Mouse (Mus musculus) limb, embryonic 13.5 days (tissue): ENCODE measurements at regions not wholly inside any gene's neighbourhood (a gene's known extent, or its start where the extent isn't known, plus 50 kb on each side); places are given as distances from the start of the nearest gene placed in this dataset.

Experiments
- ATAC-seq: fragments of 200-750 bp; cut with Nextera tagmentation; 2 replicates; pipeline ENCODE4 v1.8.0; 2017; ENCODE audit warnings: low read depth, moderate number of reproducible peaks, moderate TSS enrichment; ENCODE audit not compliant: low FRiP score
- H3K27ac ChIP-seq: fragments of 300-500 bp; sonication (generic); 2 replicates; pipeline ENCODE4 v1.5.1; 2015; ENCODE audit warnings: inconsistent platforms, mild to moderate bottlenecking, moderate library complexity
- H3K27me3 ChIP-seq: fragments of 300-500 bp; sonication (generic); 2 replicates; pipeline ENCODE4 v1.6.1; 2015; ENCODE audit warnings: mild to moderate bottlenecking, inconsistent platforms
- H3K36me3 ChIP-seq: fragments of 300-500 bp; sonication (generic); 2 replicates; pipeline ENCODE4 v1.6.1; 2015; ENCODE audit warnings: inconsistent platforms, mild to moderate bottlenecking, moderate library complexity
- H3K4me1 ChIP-seq: fragments of 300-500 bp; sonication (generic); 2 replicates; pipeline ENCODE4 v1.6.1; 2015; ENCODE audit warnings: inconsistent platforms
- H3K4me2 ChIP-seq: fragments of 300-500 bp; sonication (generic); replicated peaks from 2 replicates; pipeline ENCODE4 v1.6.1; 2015; ENCODE audit warnings: inconsistent platforms, mild to moderate bottlenecking, moderate library complexity
- H3K4me3 ChIP-seq: fragments of 300-500 bp; sonication (generic); 2 replicates; pipeline ENCODE4 v1.5.1; 2015; ENCODE audit warnings: moderate library complexity, mild to moderate bottlenecking, inconsistent platforms
- H3K9ac ChIP-seq: fragments of 300-500 bp; sonication (generic); 2 replicates; pipeline ENCODE4 v1.6.1; 2015; ENCODE audit warnings: mild to moderate bottlenecking, inconsistent platforms
- H3K9me3 ChIP-seq: fragments of 300-500 bp; sonication (generic); 2 replicates; pipeline ENCODE4 v1.6.1; 2016; ENCODE audit warnings: inconsistent platforms
- WGBS: fragments of 180-500 bp; shearing (Covaris S2); methylation state at CpG from one replicate; pipeline ENCODE4 v1.1.7; 2015; 5-methylcytosine and 5-hydroxymethylcytosine counted together

- H3K9me3 ChIP-seq: no peaks in the 10 kb centered on the region
- no peak overlapping the region for H3K27ac ChIP-seq
- WGBS: 89% methylated on average over 4 of the region's 4 CpGs
- H3K4me2 ChIP-seq: no peak overlapping the region
- no peak for ATAC-seq
- H3K4me1 ChIP-seq: no peaks in the 10 kb centered on the region
- no peak overlapping the region for H3K9ac ChIP-seq
- no peaks in the 10 kb centered on the region for H3K27me3 ChIP-seq
- H3K4me3 ChIP-seq: no peak overlapping the region
- H3K36me3 ChIP-seq: no peaks in the 10 kb centered on the region
These were observed 889.1 kb downstream of the 5730522E02Rik start for GRCm38 (mm10) chr11:25321494-25321893.

GRCm38 (mm10) chr11:25314645-25315044, 895.9 kb downstream of the 5730522E02Rik start:
- Histone ChIP-seq H3K36me3 (no peaks in the 10 kb centered on the region), H3K9ac (no peak overlapping the region), H3K4me2 (peak overlapping the region; percentile 41; the same call in 1 of the 2 replicates), H3K9me3 (no peaks in the 10 kb centered on the region), H3K4me3 (no peak overlapping the region), H3K27me3 (no peaks in the 10 kb centered on the region), H3K27ac (no peak overlapping the region), H3K4me1 (peaks cover 11% of the 10 kb centered on the region)
- WGBS: 52% methylated on average over 10 of the region's 10 CpGs
- ATAC-seq: no peak

- Histone ChIP-seq H3K27ac (no peak overlapping the region), H3K36me3 (no peaks in the 10 kb centered on the region), H3K4me2 (peak overlapping the region; percentile 41), H3K9me3 (no peaks in the 10 kb centered on the region), H3K27me3 (no peaks in the 10 kb centered on the region), H3K4me3 (no peak overlapping the region), H3K9ac (peak overlapping the region; percentile 31; the same call in 1 of the 2 replicates), H3K4me1 (peaks cover 11% of the 10 kb centered on the region)
- ATAC-seq: no peak
- WGBS: 23% methylated on average over 8 of the region's 8 CpGs
These were observed 896.7 kb downstream of the 5730522E02Rik start for GRCm38 (mm10) chr11:25313879-25314278.

- no peaks in the 10 kb centered on the region for H3K36me3 ChIP-seq
- H3K27ac ChIP-seq: no peak overlapping the region
- H3K4me2 ChIP-seq: no peak overlapping the region
- H3K27me3 ChIP-seq: no peaks in the 10 kb centered on the region
- ATAC-seq: no peak
- no peaks in the 10 kb centered on the region for H3K9me3 ChIP-seq
- H3K4me1 ChIP-seq: peaks cover 11% of the 10 kb centered on the region
- 60% methylated on average over 4 of the region's 4 CpGs for WGBS
- H3K4me3 ChIP-seq: no peak overlapping the region
- H3K9ac ChIP-seq: no peak overlapping the region
These were observed 897.3 kb downstream of the 5730522E02Rik start for GRCm38 (mm10) chr11:25313308-25313707.

GRCm38 (mm10) chr11:25310754-25311153, 899.8 kb downstream of the 5730522E02Rik start:
- no peaks in the 10 kb centered on the region for H3K27me3 ChIP-seq
- 46% methylated on average over 3 of the region's 3 CpGs for WGBS
- ATAC-seq: no peak

GRCm38 (mm10) chr11:25301130-25301529, 909.4 kb downstream of the 5730522E02Rik start:
- Histone ChIP-seq H3K4me3 (no peak overlapping the region), H3K27ac (no peak overlapping the region), H3K27me3 (no peaks in the 10 kb centered on the region), H3K4me2 (no peak overlapping the region), H3K36me3 (no peaks in the 10 kb centered on the region), H3K9me3 (no peaks in the 10 kb centered on the region), H3K4me1 (no peaks in the 10 kb centered on the region), H3K9ac (no peak overlapping the region)
- WGBS: 20% methylated on average over 9 of the region's 9 CpGs
- ATAC-seq: no peak

More at GRCm38 (mm10) chr11:25310754-25311153, 899.8 kb downstream of the 5730522E02Rik start:
- Histone ChIP-seq H3K36me3 (no peaks in the 10 kb centered on the region), H3K4me2 (no peak overlapping the region), H3K9ac (no peak overlapping the region), H3K4me1 (peaks cover 11% of the 10 kb centered on the region), H3K27ac (no peak overlapping the region), H3K4me3 (no peak overlapping the region), H3K9me3 (no peaks in the 10 kb centered on the region)

- Histone ChIP-seq H3K4me1 (peaks cover 9% of the 10 kb centered on the region), H3K27me3 (no peaks in the 10 kb centered on the region), H3K9me3 (no peaks in the 10 kb centered on the region), H3K27ac (no peak overlapping the region), H3K4me3 (peak overlapping the region; percentile 16; the same call in 1 of the 2 replicates), H3K9ac (no peak overlapping the region), H3K36me3 (no peaks in the 10 kb centered on the region), H3K4me2 (peak overlapping the region; percentile 53)
- 38% methylated on average over 13 of the region's 13 CpGs for WGBS
- no peak for ATAC-seq
These were observed 922.2 kb downstream of the 5730522E02Rik start for GRCm38 (mm10) chr11:25288346-25288745.

GRCm38 (mm10) chr11:25287458-25288247, 922.9 kb downstream of the 5730522E02Rik start:
- no peak overlapping the region for H3K9ac ChIP-seq
- ATAC-seq: no peak
- H3K27me3 ChIP-seq: no peaks in the 10 kb centered on the region
- no peak overlapping the region for H3K27ac ChIP-seq
- H3K9me3 ChIP-seq: no peaks in the 10 kb centered on the region
- peaks cover 9% of the 10 kb centered on the region for H3K4me1 ChIP-seq
- peak overlapping the region; percentile 53 for H3K4me2 ChIP-seq
- WGBS: 63% methylated on average over 13 of the region's 13 CpGs
- H3K4me3 ChIP-seq: peak overlapping the region; percentile 16; the same call in 1 of the 2 replicates
- H3K36me3 ChIP-seq: no peaks in the 10 kb centered on the region

- Histone ChIP-seq H3K9ac (no peak overlapping the region), H3K27me3 (no peaks in the 10 kb centered on the region), H3K9me3 (peaks cover 8% of the 10 kb centered on the region), H3K27ac (no peak overlapping the region), H3K4me2 (no peak overlapping the region), H3K4me3 (no peak overlapping the region), H3K4me1 (peaks cover 8% of the 10 kb centered on the region; the same call in 1 of the 2 replicates), H3K36me3 (no peaks in the 10 kb centered on the region)
- ATAC-seq: no peak
- 19% methylated on average over 7 of the region's 7 CpGs for WGBS
These were observed 940.5 kb downstream of the 5730522E02Rik start for GRCm38 (mm10) chr11:25269936-25270540.

GRCm38 (mm10) chr11:25262906-25263305, 947.7 kb downstream of the 5730522E02Rik start:
- H3K4me3 ChIP-seq: no peak overlapping the region
- H3K36me3 ChIP-seq: no peaks in the 10 kb centered on the region
- WGBS: 27% methylated on average over 4 of the region's 4 CpGs
- peaks cover 8% of the 10 kb centered on the region for H3K9me3 ChIP-seq
- H3K27me3 ChIP-seq: no peaks in the 10 kb centered on the region
- H3K27ac ChIP-seq: no peak overlapping the region
- 0 out of 2 replicates have a peak, but pooled peaks cover 4% of the 10 kb centered on the region for H3K4me1 ChIP-seq
- H3K9ac ChIP-seq: no peak overlapping the region
- H3K4me2 ChIP-seq: no peak overlapping the region
- ATAC-seq: no peak

GRCm38 (mm10) chr11:25259691-25260090, 950.9 kb downstream of the 5730522E02Rik start:
- 87% methylated on average over 1 of the region's 1 CpGs for WGBS
- Histone ChIP-seq H3K27ac (no peak overlapping the region), H3K36me3 (no peaks in the 10 kb centered on the region), H3K9me3 (no peaks in the 10 kb centered on the region), H3K4me3 (no peak overlapping the region), H3K4me1 (0 out of 2 replicates have a peak, but pooled peaks cover 4% of the 10 kb centered on the region), H3K4me2 (no peak overlapping the region), H3K9ac (no peak overlapping the region), H3K27me3 (no peaks in the 10 kb centered on the region)
- no peak for ATAC-seq

- Histone ChIP-seq H3K36me3 (no peaks in the 10 kb centered on the region), H3K27me3 (no peaks in the 10 kb centered on the region), H3K27ac (no peak overlapping the region), H3K9ac (no peak overlapping the region), H3K4me1 (no peaks in the 10 kb centered on the region), H3K4me2 (no peak overlapping the region), H3K4me3 (no peak overlapping the region), H3K9me3 (no peaks in the 10 kb centered on the region)
- no peak for ATAC-seq
- 75% methylated on average over 4 of the region's 4 CpGs for WGBS
These were observed 977.1 kb downstream of the 5730522E02Rik start for GRCm38 (mm10) chr11:25233360-25233890.
